Mouse (Mus musculus): ENCODE measurements around the gene Ubl7. TPM values are rescaled to one million over a fixed set of nuclear protein-coding genes. Genes with fewer than 3 reads are reported as not detected.

The Ubl7 gene
- polyA plus RNA-seq, 1 experiment from 2014 or later, result 181 TPM

DNA sequence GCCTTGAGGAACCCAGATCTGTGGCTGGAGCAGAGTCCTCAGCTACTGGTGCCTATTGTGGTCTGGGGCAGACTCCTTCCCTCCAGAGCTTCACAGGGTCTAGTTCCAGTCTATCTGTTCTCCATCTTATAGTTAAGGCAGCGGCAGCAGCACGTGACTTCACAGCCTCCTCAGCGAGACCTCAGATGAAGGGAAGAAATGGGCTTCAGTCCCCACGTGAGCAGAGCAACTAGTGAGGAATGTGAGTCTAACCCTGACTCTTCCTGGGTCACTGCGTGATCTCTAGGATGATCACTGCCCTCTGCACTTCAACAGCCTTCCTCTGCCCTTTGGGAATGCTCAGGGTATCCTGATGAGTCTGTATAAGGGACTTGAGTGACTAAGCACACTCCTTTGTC, 53.2 kb downstream of the Ubl7 start:
- no peaks in the 10 kb centered on the region for H3K9me3 ChIP-seq
- H3K9ac ChIP-seq, result no peak overlapping the region
- peaks cover 11% of the 10 kb centered on the region; the same call in 1 of the 2 replicates for H3K36me3 ChIP-seq (replicated peaks)
- H3K4me3 ChIP-seq, result no peak overlapping the region
- no peak overlapping the region for H3K27ac ChIP-seq
- no peaks in the 10 kb centered on the region for H3K4me1 ChIP-seq
- no peak overlapping the region for H3K4me2 ChIP-seq
- no peaks in the 10 kb centered on the region for H3K27me3 ChIP-seq (replicated peaks)
- no peak for ATAC-seq (replicated peaks)
- 69% methylated on average over 5 of the region's 5 CpGs for WGBS

DNA sequence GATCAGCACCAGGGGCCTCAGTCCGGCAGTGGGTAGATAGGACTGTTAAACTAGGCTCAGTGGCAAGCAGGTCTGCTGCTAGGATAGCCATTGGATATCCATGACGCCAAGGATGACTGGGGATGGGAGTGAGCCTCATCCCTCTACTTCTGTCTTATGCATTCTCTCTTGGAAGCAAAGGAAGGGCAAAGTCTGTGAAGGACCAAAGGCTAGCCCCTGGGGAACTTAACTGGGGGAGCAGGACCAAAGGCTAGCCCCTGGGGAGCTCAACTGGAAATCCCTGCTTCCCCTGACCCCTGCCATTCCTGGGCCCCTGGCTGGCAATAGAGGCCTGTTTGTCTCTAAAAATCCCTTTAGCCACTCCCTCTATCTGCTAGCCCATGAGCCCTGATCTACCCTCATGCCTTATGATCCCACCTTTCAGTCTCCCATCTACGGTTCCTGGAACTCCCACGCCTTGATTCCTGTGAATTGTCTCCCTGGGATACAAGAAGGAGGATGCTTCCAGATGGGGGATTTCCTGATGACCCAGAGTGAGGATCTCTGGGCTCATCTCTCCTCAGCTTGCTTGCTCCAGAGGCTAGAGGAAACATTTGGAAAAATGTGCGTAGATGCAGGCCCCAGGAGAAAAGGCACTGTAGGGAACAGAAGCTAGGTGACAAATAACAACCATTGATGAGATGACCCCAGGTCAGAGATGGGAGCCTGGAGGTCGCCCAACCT, 53.9 kb downstream of the Ubl7 start:
- Histone ChIP-seq H3K9ac (no peak overlapping the region), H3K4me1 (no peaks in the 10 kb centered on the region), H3K27ac (no peak overlapping the region), H3K36me3 (replicated peaks) (peaks cover 11% of the 10 kb centered on the region; the same call in 1 of the 2 replicates), H3K4me2 (no peak overlapping the region), H3K27me3 (replicated peaks) (no peaks in the 10 kb centered on the region), H3K9me3 (no peaks in the 10 kb centered on the region), H3K4me3 (no peak overlapping the region)
- ATAC-seq (replicated peaks), result no peak
- whole genome bisulfite sequencing, result 71% methylated on average over 6 of the region's 6 CpGs

DNA sequence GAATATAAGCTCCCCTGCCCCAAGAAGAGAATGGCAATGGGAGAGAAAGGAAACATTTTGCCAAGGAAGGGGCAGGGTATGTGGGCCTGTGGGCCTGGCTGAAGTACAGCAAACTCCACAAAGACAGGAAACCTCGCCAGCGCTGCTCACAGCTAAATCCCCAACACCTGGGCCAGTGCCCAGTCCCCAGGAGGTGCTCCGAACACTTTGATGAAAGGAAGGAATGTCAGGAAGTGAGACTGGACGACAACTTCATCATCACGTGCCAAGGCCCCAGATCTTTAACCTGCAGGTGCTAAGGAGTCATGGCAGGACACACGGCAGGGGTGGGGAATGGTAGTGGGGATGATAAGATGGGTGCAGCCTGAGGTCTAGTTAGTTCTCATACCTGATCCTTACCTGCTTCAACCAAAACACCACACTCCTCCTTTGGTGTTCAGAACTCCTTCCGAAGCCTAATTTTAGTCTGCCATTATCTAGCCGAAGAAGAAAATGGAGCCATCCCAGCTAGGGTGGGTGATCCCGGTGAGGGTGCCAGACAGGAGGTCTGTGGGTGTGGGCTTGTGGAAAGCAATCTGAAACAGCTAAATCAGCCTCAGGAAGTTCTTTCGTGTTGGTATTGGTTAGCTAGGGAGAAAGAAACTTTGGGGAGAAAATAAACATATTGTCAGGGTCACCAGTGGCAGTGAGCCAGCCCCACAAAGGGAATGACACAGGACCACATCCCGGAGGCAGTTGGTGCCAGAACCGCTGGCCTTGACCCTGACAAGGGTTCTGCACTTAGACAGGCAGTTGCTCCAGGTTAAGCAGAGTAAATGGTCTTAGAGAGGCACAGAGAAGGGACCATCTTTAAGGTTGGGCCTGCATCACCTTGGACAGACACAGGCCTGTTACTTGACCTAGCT, 54.8 kb downstream of the Ubl7 start:
- 78% methylated on average over 12 of the region's 12 CpGs for WGBS

DNA sequence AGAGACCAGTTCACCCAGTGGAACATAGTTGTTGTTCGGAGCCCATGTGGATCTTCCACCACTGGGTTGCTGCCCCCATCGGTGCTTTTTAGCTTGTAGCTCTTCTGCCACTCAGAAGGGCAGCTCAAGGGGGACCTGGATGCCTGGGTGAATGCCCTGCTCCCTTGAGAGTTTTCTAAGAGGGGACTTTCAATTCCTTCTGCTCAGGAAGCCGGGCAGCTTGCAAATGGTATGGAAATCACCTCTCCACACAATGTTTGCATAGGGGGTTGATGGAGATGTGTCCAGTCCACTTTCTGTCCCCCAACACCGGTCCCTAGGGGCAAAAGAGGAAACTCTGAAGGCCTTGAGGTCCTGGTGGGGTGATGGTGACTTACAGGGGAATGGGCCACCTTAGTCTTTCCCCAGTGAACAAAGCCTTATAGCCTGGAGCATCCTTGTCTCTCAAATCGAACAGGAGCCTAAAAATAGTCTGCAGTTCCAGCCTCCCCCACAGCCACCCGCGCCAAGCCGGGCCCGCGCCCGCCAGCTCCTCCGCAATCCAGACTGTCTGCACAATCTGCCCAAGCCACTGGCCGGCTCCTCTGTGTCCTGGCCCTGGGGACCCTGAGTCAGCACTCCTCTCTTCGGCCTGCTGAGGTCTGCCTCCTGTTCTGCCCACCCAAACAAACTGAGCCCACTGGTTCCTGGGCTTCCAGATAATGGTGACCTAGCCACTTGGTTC, 56.6 kb downstream of the Ubl7 start:
- ATAC-seq (replicated peaks), result no peak
- WGBS, result 76% methylated on average over 14 of the region's 14 CpGs

More for the DNA sequence above, 54.8 kb downstream of the Ubl7 start:
- H3K4me1 ChIP-seq, result no peaks in the 10 kb centered on the region
- peak overlapping the region; percentile 8; the same call in 1 of the 2 replicates for H3K27ac ChIP-seq
- H3K9me3 ChIP-seq, result no peaks in the 10 kb centered on the region
- no peak overlapping the region for H3K4me3 ChIP-seq
- H3K27me3 ChIP-seq (replicated peaks), result no peaks in the 10 kb centered on the region
- H3K9ac ChIP-seq, result no peak overlapping the region
- no peak for ATAC-seq (replicated peaks)
- peaks cover 10% of the 10 kb centered on the region; the same call in 1 of the 2 replicates for H3K36me3 ChIP-seq (replicated peaks)
- H3K4me2 ChIP-seq, result no peak overlapping the region

DNA sequence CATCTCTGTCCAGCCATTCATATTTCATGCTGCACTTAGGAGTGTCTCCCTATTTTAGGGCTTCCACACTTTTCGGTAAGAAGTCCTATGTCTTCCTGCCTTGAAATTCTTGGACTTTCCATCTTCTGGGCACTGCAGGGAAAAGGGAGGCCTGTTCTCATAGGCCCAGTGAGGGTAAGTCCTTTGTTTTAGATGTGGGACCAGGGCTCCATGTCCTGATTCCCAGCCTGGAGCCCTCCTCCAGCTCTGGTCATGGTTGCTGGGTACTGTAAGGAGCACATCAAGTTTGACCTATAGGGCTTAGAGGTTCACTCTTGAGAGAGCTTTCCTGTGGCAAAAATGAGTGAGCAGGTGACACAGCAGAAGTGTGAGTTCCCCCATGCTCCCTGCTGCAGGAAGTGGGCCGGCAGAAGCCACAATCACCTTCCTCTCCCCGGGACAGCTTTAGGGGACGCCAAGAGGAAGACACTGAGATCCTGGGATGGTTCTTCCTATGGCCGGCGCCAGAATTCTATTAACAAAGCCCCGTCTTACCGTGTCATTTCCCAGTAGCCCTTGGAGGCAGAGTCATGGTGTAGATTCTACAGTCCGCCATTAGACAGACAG, 57.5 kb downstream of the Ubl7 start:
- H3K4me3 ChIP-seq, result no peak overlapping the region
- no peaks in the 10 kb centered on the region for H3K27me3 ChIP-seq (replicated peaks)
- H3K4me1 ChIP-seq, result no peaks in the 10 kb centered on the region
- no peaks in the 10 kb centered on the region for H3K36me3 ChIP-seq (replicated peaks)
- no peak overlapping the region for H3K9ac ChIP-seq
- H3K4me2 ChIP-seq, result no peak overlapping the region
- no peak for ATAC-seq (replicated peaks)
- WGBS, result 89% methylated on average over 9 of the region's 9 CpGs
- no peaks in the 10 kb centered on the region for H3K9me3 ChIP-seq
- no peak overlapping the region for H3K27ac ChIP-seq

More for the DNA sequence above, 56.6 kb downstream of the Ubl7 start:
- H3K4me3 ChIP-seq, result no peak overlapping the region
- no peaks in the 10 kb centered on the region for H3K9me3 ChIP-seq
- no peaks in the 10 kb centered on the region for H3K4me1 ChIP-seq
- H3K36me3 ChIP-seq (replicated peaks), result no peaks in the 10 kb centered on the region
- no peak overlapping the region for H3K4me2 ChIP-seq
- no peaks in the 10 kb centered on the region for H3K27me3 ChIP-seq (replicated peaks)
- no peak overlapping the region for H3K9ac ChIP-seq
- H3K27ac ChIP-seq, result no peak overlapping the region

DNA sequence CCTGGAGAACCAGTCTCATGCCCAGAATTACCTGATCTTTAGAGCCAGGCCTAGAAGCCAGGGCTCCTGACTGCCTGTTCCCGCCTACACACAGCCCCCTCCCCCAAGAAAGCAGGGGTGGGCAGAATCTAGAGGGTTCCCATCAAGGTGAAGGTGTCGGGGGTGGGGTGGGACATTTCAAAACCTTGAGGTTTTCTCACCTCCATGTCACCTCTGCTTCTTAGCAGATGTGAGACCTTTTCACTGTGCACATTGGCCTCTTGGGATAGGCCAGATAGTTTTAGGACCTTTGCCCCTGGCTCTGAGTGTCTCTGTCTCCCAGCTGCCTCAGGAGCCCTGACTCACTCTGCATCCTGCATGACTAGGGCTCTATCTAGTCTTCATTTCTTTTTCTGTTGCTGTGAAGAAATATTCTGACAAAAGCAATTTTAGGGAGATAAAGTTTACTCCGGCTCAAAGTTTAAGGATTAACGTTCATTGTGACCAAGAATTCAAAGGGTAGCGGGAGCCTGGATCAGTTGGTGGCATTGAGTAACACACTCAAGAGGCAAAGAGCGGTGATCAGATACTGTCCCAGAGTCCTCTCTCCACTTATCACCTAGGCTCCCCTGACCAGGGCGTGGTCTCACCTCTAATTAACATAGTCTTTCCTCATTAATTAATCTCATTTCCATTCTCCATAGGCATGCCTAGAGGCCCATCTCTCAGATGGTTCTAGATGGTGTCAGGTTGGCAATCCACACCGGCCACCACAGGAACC, 58.2 kb downstream of the Ubl7 start:
- Histone ChIP-seq H3K27ac (no peak overlapping the region), H3K4me2 (no peak overlapping the region), H3K9me3 (no peaks in the 10 kb centered on the region), H3K27me3 (replicated peaks) (no peaks in the 10 kb centered on the region), H3K9ac (no peak overlapping the region), H3K4me3 (no peak overlapping the region), H3K4me1 (no peaks in the 10 kb centered on the region), H3K36me3 (replicated peaks) (no peaks in the 10 kb centered on the region)
- WGBS, result 85% methylated on average over 8 of the region's 8 CpGs
- ATAC-seq (replicated peaks), result no peak

DNA sequence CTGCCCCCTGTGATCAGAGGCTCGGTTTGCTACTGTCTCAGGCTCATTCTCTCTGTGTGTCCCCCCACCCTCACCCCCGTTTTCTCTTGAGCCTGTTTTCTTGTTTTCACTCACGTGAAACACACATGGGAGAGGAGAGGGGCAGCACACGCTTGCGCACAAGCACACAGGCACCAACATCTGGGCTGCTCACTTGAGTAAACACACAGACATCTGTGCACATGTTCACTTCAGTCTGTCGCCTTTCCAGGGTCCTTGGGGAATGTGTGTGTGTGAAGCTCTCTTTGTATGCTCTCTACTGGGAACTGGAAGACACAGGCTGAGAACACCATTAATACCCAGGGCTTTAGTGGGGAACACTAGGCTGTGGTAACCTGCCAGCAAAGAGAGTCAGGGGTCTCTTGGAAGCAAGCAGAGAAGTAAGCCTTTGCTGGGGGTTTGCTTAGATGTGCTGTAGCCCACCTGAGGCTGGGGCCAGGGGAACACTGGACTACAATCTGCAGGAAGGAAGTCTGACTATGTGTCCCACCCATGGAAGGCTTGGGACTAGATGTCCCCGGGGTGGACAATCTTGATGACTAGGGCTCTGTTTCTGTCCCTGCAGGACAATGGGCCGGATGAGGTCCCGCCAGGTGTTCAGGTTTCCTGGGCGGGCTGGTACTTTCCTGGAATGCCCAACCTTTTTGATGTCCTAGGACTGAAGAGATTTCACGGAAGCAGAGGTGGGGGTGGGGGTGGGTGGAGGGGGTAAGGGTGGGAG, 59.1 kb downstream of the Ubl7 start:
- Histone ChIP-seq H3K27ac (no peak overlapping the region), H3K4me2 (no peak overlapping the region), H3K36me3 (replicated peaks) (no peaks in the 10 kb centered on the region), H3K27me3 (replicated peaks) (no peaks in the 10 kb centered on the region), H3K4me1 (no peaks in the 10 kb centered on the region), H3K4me3 (no peak overlapping the region), H3K9ac (no peak overlapping the region), H3K9me3 (no peaks in the 10 kb centered on the region)
- 79% methylated on average over 11 of the region's 11 CpGs for WGBS
- ATAC-seq (replicated peaks), result no peak

DNA sequence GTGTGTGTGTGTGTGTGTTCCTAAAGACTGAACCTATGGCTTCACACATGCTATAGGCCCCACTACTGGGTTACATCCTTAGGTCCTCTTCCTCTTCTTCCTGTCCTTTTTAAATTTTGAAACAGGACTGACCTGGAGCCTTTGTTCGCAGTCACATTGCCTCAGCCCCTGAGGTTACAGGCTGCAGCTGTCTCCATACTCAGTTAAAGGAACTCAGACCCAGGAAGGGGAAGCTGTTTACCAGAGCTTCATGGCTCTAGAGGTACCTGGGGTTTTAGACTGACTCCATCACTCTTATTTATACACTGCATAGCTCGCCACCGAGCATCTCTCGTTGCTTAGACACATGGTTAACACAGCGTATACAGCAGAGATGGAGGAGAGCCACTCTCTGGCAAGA, 60.6 kb downstream of the Ubl7 start:
- Histone ChIP-seq H3K4me3 (no peak overlapping the region), H3K4me1 (no peaks in the 10 kb centered on the region), H3K27me3 (replicated peaks) (no peaks in the 10 kb centered on the region), H3K9me3 (no peaks in the 10 kb centered on the region), H3K27ac (no peak overlapping the region), H3K36me3 (replicated peaks) (no peaks in the 10 kb centered on the region), H3K4me2 (no peak overlapping the region), H3K9ac (no peak overlapping the region)
- no peak for ATAC-seq (replicated peaks)
- 95% methylated on average over 5 of the region's 5 CpGs for WGBS

DNA sequence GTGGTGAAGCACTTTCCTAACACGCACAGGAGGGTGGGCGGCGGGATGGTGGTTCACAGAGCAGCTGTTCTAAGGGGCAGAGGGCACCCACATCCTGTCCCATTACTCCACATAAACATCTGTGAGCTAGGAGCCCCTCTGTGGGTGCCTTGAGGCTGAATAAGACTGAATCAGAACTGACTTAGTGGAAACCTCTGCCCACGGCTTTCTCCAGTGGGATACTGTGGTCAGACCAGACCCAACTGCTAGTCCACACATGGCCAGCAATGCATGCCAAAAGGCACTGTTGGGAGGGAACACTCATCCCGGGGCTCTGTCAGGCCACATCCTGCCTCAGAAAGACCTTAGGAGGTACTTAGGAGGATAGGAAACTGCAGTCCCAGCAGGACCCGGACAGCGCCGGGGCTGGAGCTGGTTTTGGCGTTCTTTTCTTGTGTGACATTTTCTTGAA, 61.4 kb downstream of the Ubl7 start:
- Histone ChIP-seq H3K9me3 (no peaks in the 10 kb centered on the region), H3K36me3 (replicated peaks) (no peaks in the 10 kb centered on the region), H3K4me2 (no peak overlapping the region), H3K27me3 (replicated peaks) (no peaks in the 10 kb centered on the region), H3K4me1 (no peaks in the 10 kb centered on the region), H3K9ac (no peak overlapping the region), H3K27ac (no peak overlapping the region), H3K4me3 (no peak overlapping the region)
- ATAC-seq (replicated peaks), result no peak
- WGBS, result 65% methylated on average over 9 of the region's 9 CpGs

DNA sequence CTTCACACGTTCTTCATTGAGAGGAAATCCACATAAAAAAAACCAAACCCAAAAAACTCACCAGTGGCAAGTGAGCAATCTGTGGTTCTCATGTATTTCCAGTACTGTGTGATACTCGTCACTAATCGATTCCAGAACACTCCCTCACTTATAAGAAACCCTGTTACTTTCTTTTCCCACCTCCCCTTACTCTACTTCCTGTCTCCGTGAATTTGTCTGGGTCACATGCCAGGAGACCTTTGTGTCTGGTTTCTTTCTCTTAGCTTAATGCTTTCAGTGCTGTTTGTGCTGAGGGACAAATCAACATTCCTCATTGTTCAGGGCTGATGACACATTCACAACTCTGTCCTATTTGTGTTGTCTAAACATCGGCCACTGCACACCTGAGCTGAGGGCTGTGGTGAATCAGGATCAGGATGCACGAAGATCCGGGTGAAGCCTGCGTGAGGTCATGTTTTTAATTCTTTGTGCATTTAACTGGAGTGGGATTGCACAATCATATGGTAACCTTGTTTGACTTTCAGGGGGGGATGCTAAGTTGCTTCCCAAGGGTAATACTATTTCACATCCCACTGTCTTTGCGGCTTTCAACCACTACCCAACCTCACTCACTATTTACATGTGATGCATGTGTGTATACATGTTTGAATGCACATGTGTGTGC, 62.1 kb downstream of the Ubl7 start:
- Histone ChIP-seq H3K27ac (no peak overlapping the region), H3K27me3 (replicated peaks) (no peaks in the 10 kb centered on the region), H3K4me1 (no peaks in the 10 kb centered on the region), H3K9ac (no peak overlapping the region), H3K36me3 (replicated peaks) (no peaks in the 10 kb centered on the region), H3K4me2 (no peak overlapping the region), H3K9me3 (no peaks in the 10 kb centered on the region), H3K4me3 (no peak overlapping the region)
- WGBS, result 67% methylated on average over 9 of the region's 9 CpGs
- ATAC-seq (replicated peaks), result no peak

Data from midbrain, embryonic 15.5 days (tissue).